Mouse (Mus musculus) granulocyte monocyte progenitor cell, adult 5-6 weeks (primary cell): ENCODE results near the gene Ctdspl. TPM values are rescaled to one million over a fixed set of nuclear protein-coding genes. Genes with fewer than 3 reads are reported as not detected.

Experiments
- ATAC-seq: replicated peaks from 2 replicates; pipeline ENCODE4 v1.8.0; 2016; ENCODE audit warnings: mild to moderate bottlenecking, moderate TSS enrichment, inconsistent platforms; ENCODE audit not compliant: poor library complexity, severe bottlenecking
- total RNA-seq, 2 experiments: library from RNA; stranded (forward) in 1 of 2; stranded (reverse) in 1 of 2; fragments of 200-712, 200-1000 nt in 1 of 2; fragments of >200 nt in 1 of 2; fragmentation: Nextera tagmentation in 1 of 2; gene quantifications; 2 replicates each; pipeline ENCODE4 v1.2.3; 2014 to 2017

Gene Ctdspl
- total RNA-seq, 2 experiments from 2014 or later, result 7.9 to 25.4 TPM

DNA sequence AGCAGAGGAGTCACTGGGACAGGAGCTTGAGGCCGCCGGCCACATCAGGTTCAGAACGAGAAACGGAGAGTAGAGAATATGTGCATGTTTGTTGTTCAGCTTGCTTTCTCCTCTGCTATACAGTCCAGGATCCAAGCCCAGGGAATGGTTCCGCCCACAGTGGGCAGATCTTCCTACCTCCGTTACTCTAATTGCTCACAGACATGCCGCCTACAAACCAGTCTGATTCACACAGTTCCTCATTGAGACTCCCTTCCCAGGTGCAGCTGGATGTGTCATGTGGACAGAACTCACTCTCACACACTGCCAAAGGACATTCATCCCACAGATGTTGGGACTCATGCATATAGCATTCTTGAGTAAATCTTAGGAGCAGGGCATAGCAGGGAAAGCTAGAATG lies 51.2 kb downstream of the Ctdspl start:
- ATAC-seq, result no peak

DNA sequence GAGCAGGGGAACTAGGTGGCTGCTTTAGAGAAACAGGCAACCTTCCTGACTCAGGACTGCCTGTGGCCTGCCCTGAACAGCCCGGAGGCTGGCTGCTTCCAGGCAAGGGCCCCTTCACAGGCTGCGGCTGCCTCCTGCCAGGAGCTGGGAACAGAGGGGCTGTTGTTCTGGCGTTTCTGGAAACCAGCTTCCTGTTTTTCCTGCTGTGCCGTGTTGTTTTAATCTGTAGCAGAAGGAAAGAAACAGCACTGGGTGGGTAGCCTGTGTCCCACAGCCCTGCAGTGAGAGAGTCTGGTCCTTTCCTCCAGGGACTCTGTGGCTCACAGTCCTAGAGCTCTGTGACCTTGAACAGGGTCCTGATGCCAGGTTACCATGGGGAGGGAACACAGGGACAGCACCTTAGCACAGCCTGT lies 54.2 kb downstream of the Ctdspl start:
- no peak for ATAC-seq

DNA sequence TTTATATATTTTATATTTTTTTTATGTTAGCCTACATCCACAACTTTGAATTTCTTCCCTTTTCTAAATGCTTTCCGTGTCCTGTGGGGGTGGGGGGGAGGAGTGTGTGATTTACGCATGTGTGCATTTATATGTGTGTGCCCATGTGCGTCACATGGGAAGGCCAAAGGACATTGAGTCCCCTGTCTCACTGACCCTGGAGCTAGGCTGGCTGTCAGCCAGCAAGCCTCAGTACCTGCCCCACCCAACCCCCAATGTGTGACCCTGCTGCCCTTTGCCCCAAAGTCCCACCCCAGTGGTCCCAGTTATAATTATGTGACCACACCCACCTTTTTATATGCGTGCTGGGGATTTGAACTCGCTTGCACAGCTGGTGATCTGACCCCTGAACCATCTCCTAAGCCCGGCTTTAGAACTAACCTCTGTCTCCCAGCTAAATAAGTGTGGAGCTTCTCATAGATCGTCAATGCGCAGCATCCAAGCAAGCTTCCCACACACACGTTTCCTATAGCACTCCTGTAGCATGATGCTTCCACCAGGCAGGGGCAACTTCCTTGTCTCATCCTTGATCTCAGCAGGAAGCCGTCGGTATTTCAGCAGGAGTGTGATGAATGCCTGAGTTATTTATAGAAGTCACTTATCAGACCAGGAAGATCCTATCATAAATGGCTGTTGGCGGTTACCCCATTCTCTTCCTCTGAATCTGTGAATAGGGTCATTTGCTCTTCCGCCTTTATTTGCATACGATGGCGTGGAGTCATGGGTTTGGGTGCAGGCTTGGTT lies 58.6 kb downstream of the Ctdspl start:
- no peak for ATAC-seq

DNA sequence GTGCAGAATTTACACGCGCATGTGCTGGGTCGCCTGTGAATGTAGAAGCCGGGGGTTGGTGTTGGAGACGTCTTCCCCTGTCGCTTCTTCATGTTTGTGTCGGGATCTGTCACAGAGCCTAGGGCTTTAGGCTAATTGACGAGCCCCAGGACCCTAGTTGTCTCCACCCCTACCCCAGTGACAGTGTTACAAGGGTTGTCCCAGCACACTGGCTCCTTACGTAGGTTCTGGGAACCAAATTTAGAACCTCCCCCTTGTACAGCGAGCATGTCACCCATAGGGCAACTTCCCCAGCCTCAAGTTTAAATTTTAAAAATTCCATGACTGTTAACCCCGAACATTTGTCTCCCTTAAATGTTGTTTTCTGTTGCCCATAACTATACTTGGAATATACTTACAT lies 60.0 kb downstream of the Ctdspl start:
- no peak for ATAC-seq

DNA sequence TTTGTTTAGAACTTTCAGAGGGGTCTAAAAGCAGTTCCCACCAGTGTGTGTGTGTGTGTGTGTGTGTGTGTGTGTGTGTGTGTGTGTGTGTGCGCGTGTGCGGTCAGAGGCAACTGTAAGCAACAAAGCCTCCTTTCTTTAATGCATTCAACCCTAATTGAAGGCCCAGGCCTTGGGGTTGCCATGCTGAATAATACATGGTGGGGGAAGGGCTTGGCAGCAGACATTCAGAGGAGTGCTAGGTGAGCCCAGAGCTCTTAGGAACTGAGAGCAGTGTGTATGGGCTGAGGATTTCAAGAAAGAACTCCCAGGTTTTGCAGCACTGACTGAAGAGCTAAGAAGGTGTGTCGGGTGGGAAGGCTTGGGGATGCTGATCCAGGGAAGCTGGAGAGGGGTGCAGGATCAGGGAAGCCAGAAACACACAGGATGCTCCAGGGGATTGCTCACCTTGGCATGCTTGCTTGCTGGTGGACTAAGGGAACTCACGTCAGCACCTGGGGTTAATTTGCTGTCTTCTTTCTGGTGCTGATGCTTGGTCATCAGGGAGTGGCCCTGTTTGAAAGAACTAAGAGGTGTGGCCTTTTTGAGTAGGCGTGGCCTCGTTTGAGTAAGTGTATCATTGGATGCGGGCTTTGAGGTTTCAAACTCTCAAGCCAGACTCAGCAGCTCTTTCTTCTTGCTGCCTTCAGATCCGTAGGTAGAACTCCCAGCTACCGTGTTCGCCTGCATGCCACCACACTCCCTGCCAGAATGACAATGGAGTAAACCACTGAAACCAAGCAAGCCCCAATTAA lies 62.7 kb downstream of the Ctdspl start:
- ATAC-seq, result no peak

DNA sequence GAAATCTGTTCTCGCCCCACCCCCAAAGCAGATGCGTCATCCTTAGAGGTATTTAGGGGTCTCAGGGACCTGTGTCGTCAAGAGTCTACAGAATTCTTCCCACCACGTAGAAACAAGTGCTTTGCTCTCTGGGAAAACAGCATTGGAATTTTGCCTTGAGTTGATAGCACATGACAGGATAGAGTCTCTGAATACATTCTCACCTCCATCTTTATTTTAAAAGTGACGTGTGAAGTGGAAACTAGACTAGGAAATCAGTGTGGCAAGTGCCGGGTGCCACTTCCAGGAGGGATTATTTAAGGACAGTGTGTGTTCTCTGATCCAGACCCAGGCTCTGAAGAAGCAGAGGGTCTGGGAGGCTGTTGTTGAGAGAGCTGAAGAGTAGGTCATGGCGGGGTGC lies 64.2 kb downstream of the Ctdspl start:
- no peak for ATAC-seq

DNA sequence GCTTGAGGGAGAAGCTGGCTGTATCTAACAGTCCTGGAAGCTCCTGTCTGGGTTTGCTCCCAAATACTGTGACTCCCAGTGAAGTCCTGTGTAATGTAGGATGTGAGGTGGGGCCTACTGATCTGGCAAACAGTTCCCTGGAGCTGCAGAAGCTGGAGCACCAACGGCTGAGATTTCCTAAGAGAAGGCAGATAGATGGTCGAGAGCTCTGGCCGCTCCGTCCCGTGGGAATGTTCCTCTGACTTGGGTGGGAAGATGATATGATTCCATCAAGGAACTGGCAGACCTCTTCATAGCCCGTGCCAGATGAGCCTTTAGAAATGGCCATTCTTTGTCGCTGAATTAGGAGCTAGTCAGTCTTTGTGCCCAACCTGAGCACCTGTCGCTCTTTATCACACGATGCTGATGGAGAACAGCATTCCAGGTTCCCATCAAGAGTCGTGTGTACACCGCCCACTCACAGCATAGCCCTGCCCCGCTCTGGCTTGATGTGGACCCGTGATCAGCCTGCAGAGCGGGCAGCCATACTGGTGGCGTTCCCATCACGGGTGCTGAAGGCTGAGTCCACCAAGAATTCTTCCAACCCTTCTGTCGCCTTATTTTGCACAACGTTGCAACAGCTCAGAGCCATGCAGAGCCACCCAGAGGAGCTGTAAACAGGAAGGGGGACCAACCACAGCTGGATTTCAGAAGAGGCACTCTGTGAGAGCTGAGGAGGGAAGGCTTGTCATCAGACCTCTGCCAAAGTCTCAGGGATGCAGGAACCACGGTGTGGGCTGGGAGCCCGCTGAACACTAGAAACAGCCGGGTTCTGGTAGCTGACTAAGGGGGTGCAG lies 65.7 kb downstream of the Ctdspl start:
- ATAC-seq, result peak; percentile 91

DNA sequence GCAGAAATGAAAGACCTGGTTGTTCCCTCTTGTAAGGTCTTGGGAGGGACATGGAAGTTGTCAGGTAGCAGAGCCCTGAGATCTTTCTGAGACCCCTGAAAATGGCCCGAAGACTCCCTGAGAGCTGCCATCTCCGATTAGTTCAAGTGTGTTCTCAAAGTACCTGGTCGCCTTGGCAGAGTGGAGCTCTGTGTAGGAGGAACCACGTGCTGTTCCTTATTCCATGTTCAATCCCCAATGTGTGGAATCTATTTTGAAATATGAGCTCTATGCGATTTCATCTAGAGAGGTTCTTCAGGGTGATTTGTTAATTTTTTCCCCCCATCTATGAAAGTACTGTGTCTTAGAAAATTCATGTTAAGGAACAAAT lies 66.3 kb downstream of the Ctdspl start:
- ATAC-seq, result no peak

DNA sequence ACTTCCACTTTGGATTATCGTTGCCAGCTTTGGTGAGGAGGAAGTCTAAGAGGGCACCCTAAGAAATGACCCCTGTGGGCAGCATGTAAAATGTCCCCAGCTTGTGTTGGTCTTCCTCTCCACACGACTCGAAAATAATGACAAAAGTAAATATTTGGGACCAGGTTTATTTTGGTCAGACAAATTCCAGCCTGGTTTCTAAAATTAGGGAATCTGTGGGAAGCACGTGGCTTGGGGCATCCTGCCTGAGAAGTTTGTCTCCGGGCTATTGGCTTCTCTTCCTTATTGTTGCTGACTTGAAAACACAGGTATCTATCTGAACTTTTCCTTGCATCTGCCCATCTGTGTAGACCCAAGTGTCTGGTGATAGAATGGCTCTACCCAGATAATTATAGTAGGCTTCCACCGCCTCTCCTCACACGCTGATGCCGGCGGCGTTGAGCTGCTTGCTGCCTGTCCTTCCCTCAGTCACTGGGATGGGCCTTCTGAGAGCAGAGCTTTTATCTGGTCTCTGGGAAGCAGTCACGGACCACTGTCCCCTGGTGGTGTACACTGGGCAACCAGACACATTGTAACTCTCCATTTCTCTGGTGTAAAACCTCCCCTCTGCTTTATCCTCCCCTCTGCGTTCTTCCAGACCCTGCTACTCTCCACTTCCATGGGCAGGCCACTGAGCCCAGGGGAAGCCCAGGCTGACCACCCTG lies 68.4 kb downstream of the Ctdspl start:
- no peak for ATAC-seq

DNA sequence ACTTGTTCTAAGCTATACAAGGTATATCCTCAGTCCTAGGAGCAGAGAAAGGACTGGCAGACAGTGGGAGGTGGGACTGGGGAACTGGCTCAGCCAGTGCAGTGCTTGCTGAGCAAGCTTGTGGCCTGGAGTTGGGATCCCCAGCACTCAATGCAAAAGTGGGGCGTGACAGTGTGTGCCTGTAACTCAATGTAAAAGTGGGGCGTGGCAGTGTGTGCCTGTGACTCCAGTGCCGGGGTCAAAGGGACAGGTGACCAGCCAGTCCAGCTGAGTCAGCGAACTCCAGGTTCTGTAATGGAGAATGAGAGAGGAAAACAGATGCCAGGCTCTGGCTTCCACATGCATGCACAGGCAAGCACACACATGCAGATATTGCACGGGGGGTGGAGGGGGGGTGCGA lies 69.3 kb downstream of the Ctdspl start:
- ATAC-seq, result no peak

DNA sequence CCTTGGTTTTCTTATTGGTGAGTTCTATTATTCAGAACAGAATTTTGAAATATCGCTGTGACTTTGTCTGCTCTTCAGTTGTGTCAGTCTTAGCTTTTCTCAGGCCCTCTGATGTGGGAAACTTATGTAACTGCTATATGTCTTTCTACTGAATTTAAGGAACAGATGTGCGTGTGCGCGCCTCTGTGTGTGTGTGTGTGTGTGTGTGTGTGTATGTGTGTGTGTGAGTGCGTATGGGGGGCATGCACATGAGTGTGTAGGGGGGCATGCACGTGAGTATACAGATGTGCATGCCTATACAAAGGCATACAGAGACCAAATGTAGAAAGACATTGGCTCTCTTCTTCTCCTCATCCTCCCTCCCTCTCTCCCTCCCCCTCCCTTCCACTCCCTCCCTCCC lies 71.0 kb downstream of the Ctdspl start:
- no peak for ATAC-seq

DNA sequence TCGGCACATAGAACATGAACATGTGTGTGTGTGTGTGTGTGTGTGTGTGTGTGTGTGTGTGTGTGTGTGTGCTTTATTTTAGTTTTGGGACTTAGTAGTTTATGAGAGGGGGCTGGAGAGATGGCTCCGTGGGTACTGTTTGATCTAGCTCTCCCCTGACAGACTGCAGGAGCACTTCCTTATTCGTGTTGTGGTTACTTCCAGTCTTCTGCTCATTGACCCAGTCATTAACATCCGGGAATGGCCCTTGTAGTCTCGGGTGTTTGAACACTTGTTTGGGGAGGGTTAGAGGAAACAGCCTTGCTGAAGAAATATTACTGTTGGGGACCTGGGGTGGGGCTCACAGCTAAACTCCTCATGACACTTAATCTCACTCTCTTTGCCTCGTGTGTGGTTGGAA lies 73.9 kb downstream of the Ctdspl start:
- peak; percentile 74 for ATAC-seq

DNA sequence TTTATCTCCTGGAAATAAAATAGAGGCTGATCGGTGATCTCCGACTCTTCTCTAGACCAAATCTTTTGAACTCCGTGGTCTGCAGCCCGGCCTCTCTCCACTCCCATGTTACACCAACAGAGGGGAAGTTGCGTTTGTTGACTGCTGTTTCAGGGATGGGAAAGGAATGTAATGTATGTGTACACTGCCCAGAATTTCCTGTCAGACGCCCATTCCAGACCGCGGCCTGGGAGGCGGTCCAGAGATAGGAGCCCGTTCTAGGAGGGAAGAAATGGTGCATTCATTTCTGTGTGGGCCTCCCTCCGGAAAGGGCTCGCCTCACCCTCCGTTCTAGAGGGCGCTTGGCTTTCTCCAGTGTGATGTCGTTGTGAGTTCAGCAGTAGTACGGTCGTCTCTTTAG lies 76.0 kb downstream of the Ctdspl start:
- ATAC-seq, result peak; percentile 67

DNA sequence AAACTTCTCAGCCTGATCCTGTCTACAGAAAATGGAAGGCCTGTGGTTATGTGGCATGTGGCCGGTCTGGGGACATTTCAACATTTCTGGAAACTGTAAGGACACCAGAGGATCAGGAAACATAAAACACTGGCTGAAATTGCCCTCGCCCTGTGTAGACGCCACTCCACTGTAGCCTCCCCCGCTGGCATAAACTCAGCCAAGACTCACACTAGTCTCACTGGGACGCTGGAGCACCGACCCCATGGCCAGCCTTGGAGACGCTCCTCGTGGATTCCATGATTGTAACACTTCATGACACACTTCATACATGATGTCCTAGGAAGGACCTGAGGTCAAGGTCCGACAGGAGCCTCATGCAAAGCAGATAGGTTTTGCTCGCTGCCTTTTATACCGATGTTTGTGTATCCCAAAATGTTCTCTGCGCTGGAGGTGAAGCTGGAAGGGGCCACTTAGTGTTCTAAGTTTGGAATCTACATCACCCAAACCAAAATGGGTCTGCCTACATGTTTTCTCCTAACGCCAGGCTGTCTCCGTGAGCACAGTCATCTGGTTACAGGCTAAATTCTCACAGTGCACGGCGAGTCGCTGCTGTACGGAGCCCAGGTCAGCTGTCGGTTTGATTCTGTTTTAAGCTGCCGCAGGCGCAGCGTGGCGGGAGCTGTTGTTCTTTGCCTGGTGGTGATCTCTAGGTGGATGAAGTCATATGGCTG lies 77.9 kb downstream of the Ctdspl start:
- ATAC-seq, result peak; percentile 36; the same call in 1 of the 2 replicates

DNA sequence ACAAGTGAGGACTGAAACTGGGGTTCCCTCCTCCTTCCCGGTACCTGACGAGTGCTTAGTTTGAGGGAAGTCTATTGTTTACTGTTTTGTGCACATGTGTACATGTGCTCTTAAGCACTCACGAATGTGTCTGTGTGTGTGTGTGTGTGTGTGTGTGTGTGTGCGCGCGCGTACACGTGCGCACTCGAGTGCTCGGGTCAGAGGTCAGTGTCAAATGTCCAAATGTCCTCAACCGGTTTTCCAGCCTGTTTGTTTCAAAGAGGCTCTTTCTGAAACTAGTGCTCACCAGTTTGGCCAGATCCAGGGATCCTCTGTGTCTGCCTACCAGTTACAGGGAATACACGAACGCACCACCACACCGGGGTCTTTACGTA lies 78.4 kb downstream of the Ctdspl start:
- ATAC-seq, result no peak

DNA sequence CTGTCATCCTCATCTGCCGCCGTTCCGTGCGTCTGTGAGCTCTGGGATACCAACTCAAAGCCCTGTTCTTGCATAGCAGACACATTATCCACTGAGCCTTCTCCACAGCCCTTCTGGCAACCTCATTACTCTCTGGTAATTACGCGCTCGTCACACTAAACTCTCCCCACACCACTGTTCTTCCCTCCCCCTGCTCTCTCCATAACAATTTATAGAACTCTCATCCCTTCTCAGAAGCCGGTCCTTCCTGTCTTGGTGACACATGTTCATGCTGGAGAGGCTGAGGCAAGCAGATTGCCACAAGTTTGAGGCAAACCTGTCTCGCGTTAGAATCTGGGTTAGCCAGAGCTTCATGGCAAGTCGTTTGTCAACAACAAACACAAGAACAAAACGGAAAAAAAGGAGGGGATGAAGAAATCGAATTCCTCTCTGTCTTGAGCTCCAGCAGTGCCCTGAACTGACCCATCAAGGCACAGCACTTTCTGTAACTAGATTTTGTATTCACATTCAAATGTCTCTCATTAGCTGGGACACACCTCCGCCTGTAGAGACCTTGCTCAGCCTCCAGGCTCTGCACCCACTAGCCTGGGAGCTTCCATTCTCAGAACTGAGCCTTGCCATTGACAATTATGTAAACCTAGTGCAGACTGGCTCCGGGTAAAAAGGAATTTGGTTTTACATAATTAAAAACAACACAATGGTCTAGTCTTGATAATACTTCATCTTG lies 79.2 kb downstream of the Ctdspl start:
- ATAC-seq, result no peak

DNA sequence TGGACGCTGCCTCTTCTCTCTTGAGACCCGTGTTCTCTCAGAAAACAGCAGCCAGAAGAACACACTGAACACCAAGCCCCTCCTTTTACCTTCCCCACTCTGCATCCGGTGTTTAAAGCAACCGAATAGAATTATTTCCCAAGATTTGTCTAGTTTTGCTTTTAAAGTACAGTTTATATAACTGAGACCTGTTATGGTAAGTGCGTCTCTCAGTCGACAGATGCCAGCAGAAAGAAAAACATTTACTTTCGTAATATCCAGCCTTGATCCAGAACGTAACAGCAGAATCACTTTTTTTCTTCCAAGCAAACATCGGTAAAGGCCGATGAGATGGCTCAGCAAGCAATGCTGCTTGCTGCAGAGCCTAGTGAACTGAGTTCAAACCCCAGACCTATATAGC lies 81.0 kb downstream of the Ctdspl start:
- no peak for ATAC-seq

DNA sequence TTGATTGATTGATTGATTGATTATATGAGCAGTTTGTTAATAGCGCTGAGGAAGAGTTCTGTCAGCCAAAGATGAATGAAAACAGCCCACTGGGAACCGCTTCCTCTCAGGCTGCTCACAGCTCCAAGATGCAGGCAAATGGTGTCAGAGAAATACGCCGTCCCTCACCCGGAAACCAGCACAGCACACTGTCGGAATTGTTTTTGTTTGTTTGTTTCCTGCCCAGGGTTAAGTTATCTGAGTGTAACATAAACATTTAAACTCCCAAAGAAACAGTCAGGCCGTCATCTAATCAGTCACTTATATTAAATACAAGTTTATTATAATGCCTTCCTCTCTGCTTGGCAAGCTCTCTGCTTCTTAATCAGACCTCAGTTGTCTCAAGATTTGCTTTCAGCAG lies 82.6 kb downstream of the Ctdspl start:
- ATAC-seq, result no peak

DNA sequence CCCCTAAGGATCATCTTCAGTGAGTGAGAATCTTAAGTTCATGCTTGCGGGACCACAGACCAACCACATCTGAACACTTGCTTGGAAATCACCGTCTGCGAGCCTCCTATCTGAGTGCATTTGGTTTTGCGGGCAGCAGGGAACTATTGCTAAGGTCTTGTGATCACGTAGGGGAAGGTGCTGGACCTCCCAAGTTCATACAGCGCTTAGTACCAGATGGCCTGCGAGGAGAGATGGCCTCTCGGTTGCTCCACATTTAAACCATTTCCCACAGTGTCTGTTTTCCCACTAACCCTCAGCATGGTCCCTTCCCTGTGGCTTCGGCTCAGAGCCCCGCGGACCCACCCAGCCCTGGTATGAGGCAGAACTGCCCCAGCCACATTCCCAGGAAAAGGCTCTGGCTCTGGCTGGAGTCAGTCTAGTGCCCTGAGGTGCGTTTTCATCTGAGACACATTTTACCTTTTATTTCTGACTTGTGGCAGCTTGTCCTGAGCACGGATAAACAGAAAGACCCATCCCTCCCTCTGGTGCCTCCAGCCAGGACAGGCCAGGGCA lies 84.0 kb downstream of the Ctdspl start:
- no peak for ATAC-seq
